Mouse (Mus musculus): Measurements from ENCODE around the gene Aebp2.

The Aebp2 gene

DNA sequence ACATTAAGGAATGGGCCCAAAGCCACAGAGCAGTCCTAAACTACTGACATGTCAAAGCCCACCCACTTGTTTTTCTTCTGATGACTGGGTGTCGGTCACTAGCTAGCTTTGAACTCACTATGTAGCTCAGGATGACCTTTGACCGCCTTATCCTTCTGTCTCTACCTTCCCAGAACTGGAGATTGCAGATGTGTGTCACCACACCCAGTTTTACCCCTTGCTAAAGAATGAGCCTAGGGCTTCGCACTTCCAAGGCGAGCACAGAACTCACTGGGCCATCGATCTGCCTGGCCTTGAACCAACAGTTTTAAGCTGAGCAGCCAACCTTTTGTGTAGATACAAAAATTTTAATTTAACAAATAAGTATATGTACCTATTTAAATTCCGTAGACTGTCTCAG, 13.8 kb upstream of the Aebp2 start:
- no peak for DNase-seq

GRCm38 (mm10) chr6:140609533-140609932, 12.9 kb upstream of the Aebp2 start:
- no peak for DNase-seq

- DNase-seq = no peak
These were observed 12.3 kb upstream of the Aebp2 start for GRCm38 (mm10) chr6:140610117-140610516.

DNA sequence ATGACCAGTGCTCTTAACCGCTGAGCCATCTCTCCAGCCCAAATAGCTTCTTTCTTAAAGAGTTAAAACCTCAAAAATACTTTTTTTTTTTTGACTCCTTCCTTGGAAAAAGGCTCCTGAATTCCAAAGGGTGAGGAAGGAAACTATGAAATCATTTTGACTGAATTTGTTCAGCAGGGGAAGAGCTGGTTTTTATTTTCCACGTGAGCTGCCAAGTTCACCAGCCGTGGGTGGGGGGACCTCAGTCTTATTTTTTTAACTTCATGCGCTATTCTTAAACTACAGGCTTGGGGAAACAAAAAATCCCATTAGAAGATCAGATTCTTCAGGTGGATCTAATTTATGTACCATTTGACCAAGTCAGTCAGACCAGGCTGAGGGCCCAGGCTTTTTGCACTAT, 11.2 kb upstream of the Aebp2 start:
- DNase-seq = no peak

GRCm38 (mm10) chr6:140611893-140612473, 10.5 kb upstream of the Aebp2 start:
- DNase-seq = no peak

GRCm38 (mm10) chr6:140613822-140614221, 8.6 kb upstream of the Aebp2 start:
- no peak for DNase-seq

DNA sequence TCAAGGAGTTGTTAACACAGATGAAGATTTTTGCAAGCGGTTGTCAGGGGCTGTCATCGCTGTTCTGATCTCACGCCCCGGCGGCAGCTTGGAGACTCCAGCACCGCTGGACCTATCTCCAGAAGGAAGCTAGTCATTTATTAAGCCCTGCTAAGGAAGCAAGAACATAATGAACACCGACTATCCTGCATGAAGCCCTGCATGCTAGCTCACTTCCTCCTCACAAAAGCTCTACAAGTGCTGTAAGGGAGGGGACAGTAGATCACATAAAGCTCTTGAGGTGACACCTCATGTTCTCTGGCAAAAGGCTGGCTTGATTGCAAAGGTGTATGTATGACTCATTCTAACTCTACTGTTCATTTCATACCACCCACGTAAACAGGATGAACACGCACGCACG, 7.8 kb upstream of the Aebp2 start:
- DNase-seq = no peak

GRCm38 (mm10) chr6:140620531-140621349, 1.7 kb upstream of the Aebp2 start:
- no peak for DNase-seq

GRCm38 (mm10) chr6:140621622-140622021, 841 bp upstream of the Aebp2 start:
- no peak for DNase-seq

DNA sequence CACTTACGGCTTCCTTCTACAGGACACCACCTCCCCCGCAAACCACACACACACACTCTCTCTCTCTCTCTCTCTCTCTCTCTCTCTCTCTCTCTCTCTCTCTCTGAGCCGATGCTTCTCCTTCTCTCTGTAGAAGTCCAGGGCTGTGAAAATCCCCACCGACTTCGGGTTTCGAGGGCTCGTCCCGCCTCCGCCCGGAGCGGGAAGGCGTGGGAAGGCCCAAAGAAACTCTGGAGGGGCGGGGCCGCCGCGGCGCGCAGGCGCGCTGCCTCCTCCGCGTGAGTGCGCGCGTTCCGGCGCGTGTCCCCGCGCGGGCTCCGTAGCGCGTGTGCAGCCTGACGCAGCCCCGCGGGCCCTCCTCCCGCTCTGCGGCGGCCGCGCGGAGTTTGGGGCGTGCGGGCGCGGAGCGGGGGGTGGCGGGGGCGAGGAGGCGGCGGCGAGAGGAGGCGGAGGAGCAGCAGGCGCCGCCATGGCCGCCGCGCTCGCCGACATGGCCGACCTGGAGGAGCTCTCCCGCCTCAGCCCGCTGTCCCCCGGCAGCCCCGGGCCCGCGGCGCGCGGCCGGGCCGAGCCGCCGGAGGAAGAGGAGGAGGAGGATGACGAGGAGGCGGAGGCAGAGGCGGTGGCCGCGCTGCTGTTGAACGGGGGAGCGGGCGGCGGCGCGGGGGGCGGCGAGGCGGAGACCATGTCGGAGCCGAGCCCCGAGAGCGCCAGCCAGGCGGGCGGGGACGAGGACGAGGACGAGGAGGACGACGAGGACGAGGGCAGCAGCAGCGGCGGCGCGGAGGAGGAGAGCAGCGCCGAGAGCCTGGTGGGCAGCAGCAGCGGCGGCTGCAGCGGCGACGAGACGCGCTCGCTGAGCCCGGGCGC, 998 bp downstream of the Aebp2 start:
- DNase-seq = peak; percentile 95

DNA sequence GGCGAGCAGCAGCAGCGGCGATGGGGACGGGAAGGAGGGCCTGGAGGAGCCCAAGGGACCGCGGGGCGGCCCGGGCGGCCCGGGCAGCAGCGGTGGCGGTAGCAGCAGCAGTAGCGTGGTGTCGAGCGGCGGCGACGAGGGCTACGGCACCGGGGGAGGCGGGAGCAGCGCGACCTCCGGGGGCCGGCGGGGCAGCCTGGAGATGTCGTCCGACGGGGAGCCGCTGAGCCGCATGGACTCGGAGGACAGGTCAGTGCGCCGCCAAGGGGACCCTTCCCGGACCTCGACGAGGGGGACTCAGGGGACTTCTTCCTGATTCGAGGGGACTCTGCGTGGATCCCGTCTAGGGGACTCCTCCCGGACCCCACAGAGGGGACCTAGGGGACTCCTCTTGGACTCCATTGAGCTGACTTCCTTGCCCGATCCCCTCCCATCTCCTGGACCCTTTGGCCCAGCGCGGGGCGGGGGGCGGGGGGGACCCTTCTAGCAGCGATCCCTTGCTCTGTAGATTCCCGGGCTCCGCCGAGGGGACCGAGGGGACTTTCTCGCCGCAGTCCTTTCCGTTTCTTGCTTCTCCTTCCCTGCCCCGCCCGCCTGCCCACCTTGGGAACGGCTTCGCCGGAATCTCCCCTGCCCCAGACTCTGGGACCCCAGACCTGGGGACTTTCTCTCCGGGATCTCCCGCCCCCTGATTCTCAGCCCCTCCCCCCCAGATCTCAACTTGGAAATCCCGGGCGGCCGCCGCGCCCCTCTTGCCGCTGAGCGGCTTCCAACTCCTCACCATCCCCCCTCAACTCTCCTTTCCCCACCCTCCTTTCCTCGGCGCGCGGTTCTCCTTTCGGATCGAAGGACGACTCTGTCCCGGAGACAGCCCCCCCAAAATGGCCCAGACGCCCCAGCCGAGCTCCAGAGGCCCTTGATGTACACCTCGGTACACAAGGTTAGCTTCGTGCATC, 1.9 kb downstream of the Aebp2 start:
- DNase-seq = peak; percentile 37

GRCm38 (mm10) chr6:140629176-140629859, 6.9 kb downstream of the Aebp2 start:
- no peak for DNase-seq

DNA sequence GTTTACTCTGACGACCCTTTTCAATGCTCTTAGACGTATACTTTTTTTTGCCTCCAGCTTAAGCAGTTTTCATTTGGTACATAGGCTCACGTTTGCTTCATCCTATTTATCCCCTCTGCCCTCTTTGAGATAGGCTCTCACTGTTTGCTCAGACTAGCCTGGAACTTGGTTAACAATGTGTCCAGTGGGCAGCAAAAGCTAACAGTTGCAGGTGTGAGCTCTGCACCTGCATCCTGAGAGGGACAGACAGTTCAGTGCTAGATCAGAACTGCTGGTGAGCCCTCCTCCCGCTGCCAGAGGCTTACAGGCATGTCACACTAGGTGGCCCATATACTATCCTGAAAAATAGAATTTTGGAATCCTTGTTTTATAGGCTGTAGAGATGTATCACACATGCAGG, 7.8 kb downstream of the Aebp2 start:
- DNase-seq = no peak

DNA sequence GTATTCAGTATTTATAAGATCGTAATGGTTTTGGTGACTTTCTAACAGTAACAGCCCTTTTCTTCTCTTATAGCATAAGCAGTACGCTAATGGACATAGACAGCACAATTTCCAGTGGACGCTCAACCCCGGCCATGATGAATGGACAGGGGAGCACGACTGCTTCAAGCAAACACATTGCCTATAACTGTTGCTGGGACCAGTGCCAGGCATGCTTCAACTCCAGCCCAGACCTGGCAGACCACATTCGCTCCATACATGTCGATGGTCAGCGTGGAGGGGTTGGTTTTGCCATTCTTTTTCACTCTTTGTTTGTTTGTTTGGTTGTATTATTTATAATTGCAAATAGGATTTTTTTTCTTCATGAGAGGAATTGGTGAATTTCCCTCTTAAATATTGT, 11.2 kb downstream of the Aebp2 start:
- no peak for DNase-seq

DNA sequence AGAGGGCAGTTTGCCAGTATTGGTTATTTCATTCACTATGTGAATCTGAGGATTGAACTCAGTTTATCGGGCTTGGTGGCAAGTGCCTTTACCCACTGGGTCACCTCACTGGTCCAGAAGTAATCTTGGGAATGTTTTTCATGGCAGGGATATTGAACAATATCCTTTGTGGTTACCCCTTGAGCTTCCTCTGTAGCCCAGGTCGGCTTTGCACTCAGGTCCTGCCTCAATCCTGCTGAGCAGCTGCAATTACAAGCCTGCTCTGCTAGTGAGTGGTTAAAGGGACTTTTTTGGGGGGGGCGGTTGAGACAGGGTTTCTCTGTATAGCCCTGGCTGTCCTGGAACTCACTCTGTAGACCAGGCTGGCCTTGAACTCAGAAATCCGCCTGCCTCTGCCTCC, 13.8 kb downstream of the Aebp2 start:
- DNase-seq = no peak

DNA sequence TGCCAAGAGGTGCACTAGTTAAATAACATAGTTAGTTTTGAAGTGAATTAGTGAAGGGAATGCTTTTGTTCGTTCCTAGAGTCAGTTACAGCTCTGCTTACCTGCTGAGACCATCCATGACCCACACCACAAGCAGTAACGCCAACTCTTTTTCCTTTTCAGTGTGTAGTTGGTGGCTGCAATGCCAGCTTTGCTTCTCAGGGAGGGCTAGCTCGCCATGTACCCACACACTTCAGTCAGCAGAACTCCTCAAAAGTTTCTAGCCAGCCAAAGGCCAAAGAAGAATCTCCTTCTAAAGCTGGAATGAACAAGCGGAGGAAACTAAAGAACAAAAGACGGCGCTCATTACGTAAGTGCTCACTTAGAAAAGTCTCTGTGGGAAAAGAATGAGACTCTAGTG, 19.5 kb downstream of the Aebp2 start:
- DNase-seq = no peak

DNA sequence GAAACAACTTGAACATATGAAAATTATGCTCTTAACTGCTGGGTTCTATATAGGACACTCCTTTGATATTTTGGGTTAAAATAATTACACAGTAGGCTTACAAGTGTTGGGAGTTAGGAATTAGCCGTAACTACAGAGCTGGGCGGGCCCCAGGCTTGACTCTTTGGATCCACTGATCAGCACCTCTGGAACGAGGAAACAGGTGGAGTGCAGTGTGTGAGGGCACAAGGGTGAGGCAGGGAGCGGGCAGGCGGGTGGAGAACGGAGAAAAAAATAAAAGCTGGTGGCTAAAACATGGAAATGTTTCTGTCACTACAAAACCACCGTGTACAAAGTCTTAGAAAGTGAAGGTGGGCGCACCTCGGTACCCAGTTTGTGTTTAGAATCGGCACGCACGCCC, 20.2 kb downstream of the Aebp2 start:
- DNase-seq = no peak

GRCm38 (mm10) chr6:140645931-140646330, 23.5 kb downstream of the Aebp2 start:
- DNase-seq = no peak

- peak; percentile 42 for DNase-seq
These were observed 24.4 kb downstream of the Aebp2 start for GRCm38 (mm10) chr6:140646892-140647291.

- no peak for DNase-seq
These were observed 27.3 kb downstream of the Aebp2 start for GRCm38 (mm10) chr6:140649812-140650211.

GRCm38 (mm10) chr6:140651923-140652322, 29.5 kb downstream of the Aebp2 start:
- DNase-seq = no peak

DNA sequence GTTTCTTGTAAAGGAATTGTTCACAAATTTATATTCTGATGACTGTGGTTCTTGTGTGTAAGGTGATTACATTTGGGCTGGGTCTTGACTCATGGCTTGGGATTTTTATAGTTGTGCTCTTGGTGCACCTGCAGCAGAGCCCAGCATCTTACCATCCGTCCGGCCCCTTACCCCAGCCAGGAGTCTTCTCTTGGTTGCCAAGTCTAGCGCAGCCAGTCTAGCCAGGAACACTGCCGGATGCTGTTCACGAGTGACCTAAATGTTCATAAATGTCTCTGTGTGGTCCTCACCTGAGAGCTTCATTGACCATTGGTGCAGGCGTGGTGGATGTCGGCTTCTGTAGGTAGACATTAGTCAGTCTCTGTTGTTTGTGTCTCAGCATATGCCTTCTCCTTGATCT, 33.0 kb downstream of the Aebp2 start:
- DNase-seq = no peak
